Mouse (Mus musculus): ENCODE data around the gene Rap1gap. TPM values are rescaled to one million over a fixed set of nuclear protein-coding genes. Genes with fewer than 3 reads are reported as not detected.

The Rap1gap gene
- polyA plus RNA-seq, 1 experiment from 2014 or later = 25.5 TPM

GRCm38 (mm10) chr4:137704561-137704960 lies 40.0 kb downstream of the Rap1gap start:
- peaks cover 15% of the 10 kb centered on the region for H3K4me1 ChIP-seq (ENCODE audit: control insufficient read depth, insufficient read depth, low read length)
- H3K36me3 ChIP-seq (ENCODE audit: control insufficient read depth, insufficient read depth, low read length) = no peaks in the 10 kb centered on the region
- H3K4me3 ChIP-seq (ENCODE audit: low read depth, low read length) = no peak overlapping the region
- DNase-seq (ENCODE audit: low spot score) = no peak
- no peaks in the 10 kb centered on the region for H3K9me3 ChIP-seq (replicated peaks; ENCODE audit: control insufficient read depth, low read length)
- H3K9ac ChIP-seq (ENCODE audit: low read length) = no peak overlapping the region
- 43% methylated on average over 2 of the region's 2 CpGs for WGBS
- H3K4me2 ChIP-seq (ENCODE audit: low read length) = no peak overlapping the region
- no peak for ATAC-seq
- no peak overlapping the region for H3K27ac ChIP-seq (ENCODE audit: low read depth, low read length)
- H3K27me3 ChIP-seq (replicated peaks; ENCODE audit: control insufficient read depth, insufficient read depth, low read length) = 0 out of 2 replicates have a peak, but pooled peaks cover 2% of the 10 kb centered on the region

GRCm38 (mm10) chr4:137705379-137705778 lies 40.9 kb downstream of the Rap1gap start:
- no peak for ATAC-seq
- Histone ChIP-seq H3K4me3 (ENCODE audit: low read depth, low read length) (no peak overlapping the region), H3K27ac (ENCODE audit: low read depth, low read length) (no peak overlapping the region), H3K9ac (ENCODE audit: low read length) (no peak overlapping the region), H3K27me3 (replicated peaks; ENCODE audit: control insufficient read depth, insufficient read depth, low read length) (0 out of 2 replicates have a peak, but pooled peaks cover 2% of the 10 kb centered on the region), H3K36me3 (ENCODE audit: control insufficient read depth, insufficient read depth, low read length) (no peaks in the 10 kb centered on the region), H3K4me2 (ENCODE audit: low read length) (no peak overlapping the region), H3K9me3 (replicated peaks; ENCODE audit: control insufficient read depth, low read length) (no peaks in the 10 kb centered on the region), H3K4me1 (ENCODE audit: control insufficient read depth, insufficient read depth, low read length) (peaks cover 15% of the 10 kb centered on the region)
- no peak for DNase-seq (ENCODE audit: low spot score)
- WGBS = 82% methylated on average over 5 of the region's 5 CpGs

DNA sequence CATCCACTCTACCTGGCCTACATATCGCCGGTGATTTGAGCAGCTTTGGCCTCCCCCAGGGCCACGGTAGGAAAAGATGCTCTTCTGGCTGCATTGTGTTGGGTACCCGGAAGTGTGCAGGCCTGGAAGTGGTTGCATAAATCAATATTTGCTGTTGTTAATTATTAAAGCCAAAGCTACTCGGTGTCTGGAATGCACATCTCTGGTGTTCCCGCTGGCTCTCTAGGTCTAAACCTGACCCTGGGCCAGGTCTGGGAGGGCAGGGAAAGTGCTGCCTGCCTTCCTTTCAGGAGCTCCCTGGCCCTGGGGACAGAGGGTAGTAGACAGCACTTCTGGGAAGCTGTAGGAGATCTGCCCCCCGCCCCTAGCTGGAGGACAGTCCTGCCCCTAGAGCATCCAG lies 42.0 kb downstream of the Rap1gap start:
- ATAC-seq (0 out of 2 replicates have a peak, but pooled peaks have one; percentile 2), DNase-seq (ENCODE audit: low spot score) (no peak)
- Histone ChIP-seq H3K27me3 (replicated peaks; ENCODE audit: control insufficient read depth, insufficient read depth, low read length) (0 out of 2 replicates have a peak, but pooled peaks cover 2% of the 10 kb centered on the region), H3K36me3 (ENCODE audit: control insufficient read depth, insufficient read depth, low read length) (no peaks in the 10 kb centered on the region), H3K27ac (ENCODE audit: low read depth, low read length) (peak overlapping the region; percentile 1; the same call in 1 of the 2 replicates), H3K9ac (ENCODE audit: low read length) (no peak overlapping the region), H3K4me3 (ENCODE audit: low read depth, low read length) (no peak overlapping the region), H3K9me3 (replicated peaks; ENCODE audit: control insufficient read depth, low read length) (no peaks in the 10 kb centered on the region), H3K4me1 (ENCODE audit: control insufficient read depth, insufficient read depth, low read length) (peaks cover 15% of the 10 kb centered on the region), H3K4me2 (ENCODE audit: low read length) (no peak overlapping the region)
- 76% methylated on average over 7 of the region's 7 CpGs for WGBS

DNA sequence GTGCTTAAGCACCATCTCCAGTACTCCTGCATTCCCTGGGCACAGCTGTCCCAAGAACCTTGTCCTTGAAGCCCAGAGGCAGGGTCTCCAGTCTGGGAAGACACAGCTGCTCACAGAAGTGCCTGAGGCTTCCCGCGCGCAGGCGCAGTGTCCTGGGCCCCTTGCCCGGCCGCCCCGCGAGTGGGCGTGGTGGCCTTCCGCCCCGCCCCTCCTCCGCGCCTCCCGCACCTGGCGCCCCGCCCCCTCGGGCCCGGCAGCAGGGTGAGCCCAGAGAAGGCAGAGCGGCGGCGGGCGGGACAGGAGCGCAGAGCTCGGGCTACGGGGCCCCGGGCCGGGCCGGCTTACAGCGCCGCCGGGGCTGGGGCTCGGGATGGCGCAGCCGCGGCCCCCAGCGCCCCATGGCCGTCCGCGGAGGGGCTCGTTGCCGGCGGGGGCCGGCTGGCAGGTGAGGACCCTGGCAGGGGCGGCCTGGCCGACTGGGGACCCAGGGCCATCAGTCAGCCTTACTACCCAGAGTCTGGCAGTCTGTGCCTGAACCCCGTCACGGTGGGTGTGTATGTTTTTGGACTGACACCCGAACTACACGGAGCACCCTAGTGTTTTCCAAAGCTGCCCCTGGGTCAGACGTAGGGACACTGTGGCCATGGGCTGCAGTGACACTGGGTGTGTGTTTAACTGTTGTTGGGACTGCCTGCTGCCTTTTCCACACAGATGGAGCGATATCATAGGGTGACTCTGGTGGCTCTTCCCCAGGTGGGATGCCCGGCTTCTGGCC lies 42.9 kb downstream of the Rap1gap start:
- Histone ChIP-seq H3K9me3 (replicated peaks; ENCODE audit: control insufficient read depth, low read length) (no peaks in the 10 kb centered on the region), H3K9ac (ENCODE audit: low read length) (peak overlapping the region; percentile 76), H3K36me3 (ENCODE audit: control insufficient read depth, insufficient read depth, low read length) (no peaks in the 10 kb centered on the region), H3K27ac (ENCODE audit: low read depth, low read length) (0 out of 2 replicates have a peak overlapping the region, but pooled peaks have one; percentile 1), H3K4me2 (ENCODE audit: low read length) (peak overlapping the region; percentile 81), H3K27me3 (replicated peaks; ENCODE audit: control insufficient read depth, insufficient read depth, low read length) (0 out of 2 replicates have a peak, but pooled peaks cover 2% of the 10 kb centered on the region), H3K4me3 (ENCODE audit: low read depth, low read length) (peak overlapping the region; percentile 49), H3K4me1 (ENCODE audit: control insufficient read depth, insufficient read depth, low read length) (peaks cover 15% of the 10 kb centered on the region)
- peak; percentile 91 for DNase-seq (ENCODE audit: low spot score)
- WGBS = 8% methylated on average over 46 of the region's 52 CpGs
- peak; percentile 91 for ATAC-seq

DNA sequence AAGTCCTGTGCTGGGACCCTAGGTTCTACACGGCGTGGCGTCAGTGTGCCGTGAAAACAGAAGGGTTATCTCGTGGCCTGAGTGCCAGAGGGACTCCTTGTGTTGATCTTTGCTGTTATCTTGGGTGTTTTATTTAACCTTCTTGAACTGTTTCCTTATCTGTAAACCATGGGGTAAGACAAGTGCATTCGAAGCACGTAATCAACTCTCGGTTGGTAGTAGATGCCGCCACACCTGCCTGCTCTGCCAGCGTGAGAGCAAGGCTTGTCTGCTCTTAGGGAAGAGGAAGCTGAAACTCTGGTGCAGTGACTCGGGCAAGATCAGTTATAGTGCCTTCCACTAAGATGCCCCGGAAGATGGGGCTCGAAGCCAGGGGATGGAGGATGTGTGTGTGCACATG lies 48.4 kb downstream of the Rap1gap start:
- Histone ChIP-seq H3K4me1 (ENCODE audit: control insufficient read depth, insufficient read depth, low read length) (peaks cover 3% of the 10 kb centered on the region), H3K4me3 (ENCODE audit: low read depth, low read length) (no peak overlapping the region), H3K36me3 (ENCODE audit: control insufficient read depth, insufficient read depth, low read length) (no peaks in the 10 kb centered on the region), H3K27ac (ENCODE audit: low read depth, low read length) (no peak overlapping the region), H3K9ac (ENCODE audit: low read length) (no peak overlapping the region), H3K27me3 (replicated peaks; ENCODE audit: control insufficient read depth, insufficient read depth, low read length) (0 out of 2 replicates have a peak, but pooled peaks cover 2% of the 10 kb centered on the region), H3K4me2 (ENCODE audit: low read length) (no peak overlapping the region), H3K9me3 (replicated peaks; ENCODE audit: control insufficient read depth, low read length) (no peaks in the 10 kb centered on the region)
- ATAC-seq = no peak
- no peak for DNase-seq (ENCODE audit: low spot score)
- WGBS = 91% methylated on average over 13 of the region's 13 CpGs

GRCm38 (mm10) chr4:137714020-137714624 lies 49.6 kb downstream of the Rap1gap start:
- Histone ChIP-seq H3K27me3 (replicated peaks; ENCODE audit: control insufficient read depth, insufficient read depth, low read length) (no peaks in the 10 kb centered on the region), H3K4me2 (ENCODE audit: low read length) (no peak overlapping the region), H3K27ac (ENCODE audit: low read depth, low read length) (no peak overlapping the region), H3K9me3 (replicated peaks; ENCODE audit: control insufficient read depth, low read length) (no peaks in the 10 kb centered on the region), H3K4me1 (ENCODE audit: control insufficient read depth, insufficient read depth, low read length) (peaks cover 7% of the 10 kb centered on the region), H3K36me3 (ENCODE audit: control insufficient read depth, insufficient read depth, low read length) (no peaks in the 10 kb centered on the region), H3K9ac (ENCODE audit: low read length) (no peak overlapping the region), H3K4me3 (ENCODE audit: low read depth, low read length) (no peak overlapping the region)
- ATAC-seq (no peak), DNase-seq (ENCODE audit: low spot score) (no peak)
- 58% methylated on average over 8 of the region's 8 CpGs for WGBS

- H3K9ac ChIP-seq (ENCODE audit: low read length) = no peak overlapping the region
These were observed 52.5 kb downstream of the Rap1gap start for GRCm38 (mm10) chr4:137717005-137717404.

GRCm38 (mm10) chr4:137717671-137718070 lies 53.1 kb downstream of the Rap1gap start:
- Histone ChIP-seq H3K4me3 (ENCODE audit: low read depth, low read length) (no peak overlapping the region), H3K27ac (ENCODE audit: low read depth, low read length) (no peak overlapping the region), H3K9me3 (replicated peaks; ENCODE audit: control insufficient read depth, low read length) (no peaks in the 10 kb centered on the region), H3K4me2 (ENCODE audit: low read length) (no peak overlapping the region), H3K4me1 (ENCODE audit: control insufficient read depth, insufficient read depth, low read length) (peaks cover 9% of the 10 kb centered on the region), H3K9ac (ENCODE audit: low read length) (no peak overlapping the region), H3K36me3 (ENCODE audit: control insufficient read depth, insufficient read depth, low read length) (no peaks in the 10 kb centered on the region), H3K27me3 (replicated peaks; ENCODE audit: control insufficient read depth, insufficient read depth, low read length) (no peaks in the 10 kb centered on the region)
- no peak for DNase-seq (ENCODE audit: low spot score)
- ATAC-seq = no peak
- WGBS = 73% methylated on average over 15 of the region's 15 CpGs

More at GRCm38 (mm10) chr4:137717005-137717404, 52.5 kb downstream of the Rap1gap start:
- H3K9me3 ChIP-seq (replicated peaks; ENCODE audit: control insufficient read depth, low read length) = no peaks in the 10 kb centered on the region
- no peak overlapping the region for H3K4me3 ChIP-seq (ENCODE audit: low read depth, low read length)
- DNase-seq (ENCODE audit: low spot score) (no peak), ATAC-seq (no peak)
- 55% methylated on average over 7 of the region's 7 CpGs for WGBS
- H3K36me3 ChIP-seq (ENCODE audit: control insufficient read depth, insufficient read depth, low read length) = no peaks in the 10 kb centered on the region
- no peak overlapping the region for H3K4me2 ChIP-seq (ENCODE audit: low read length)
- H3K27me3 ChIP-seq (replicated peaks; ENCODE audit: control insufficient read depth, insufficient read depth, low read length) = no peaks in the 10 kb centered on the region
- peaks cover 9% of the 10 kb centered on the region for H3K4me1 ChIP-seq (ENCODE audit: control insufficient read depth, insufficient read depth, low read length)
- no peak overlapping the region for H3K27ac ChIP-seq (ENCODE audit: low read depth, low read length)

Data from forebrain, embryonic 14.5 days (tissue).